Mouse (Mus musculus) testis, adult 2 months (tissue): Measurements from ENCODE around the gene Marc2. TPM values are rescaled to one million over a fixed set of nuclear protein-coding genes. Genes with fewer than 3 reads are reported as not detected.

ENCODE experiments used
- H3K27ac ChIP-seq: fragments of 200-500 bp; 2 replicates; pipeline ENCODE4 v1.5.1; 2012; ENCODE audit warnings: low read depth, low read length; ENCODE audit not compliant: control insufficient read depth, insufficient read depth
- H3K27me3 ChIP-seq: fragments of 200-500 bp; 2 replicates; pipeline ENCODE4 v1.6.1; 2012; ENCODE audit warnings: mild to moderate bottlenecking, low read length, moderate library complexity; ENCODE audit not compliant: control insufficient read depth, insufficient read depth
- H3K36me3 ChIP-seq: fragments of 200-500 bp; 2 replicates; pipeline ENCODE4 v1.6.1; 2012; ENCODE audit warnings: mild to moderate bottlenecking, low read length; ENCODE audit not compliant: control insufficient read depth, insufficient read depth
- H3K4me1 ChIP-seq: fragments of 200-500 bp; 2 replicates; pipeline ENCODE4 v1.6.1; 2012; ENCODE audit warnings: low read length; ENCODE audit not compliant: control insufficient read depth, insufficient read depth
- H3K4me3 ChIP-seq: fragments of 200-500 bp; 2 replicates; pipeline ENCODE4 v1.5.1; 2012; ENCODE audit warnings: low read depth, mild to moderate bottlenecking, low read length, moderate library complexity, mixed read lengths; ENCODE audit not compliant: control insufficient read depth
- CTCF ChIP-seq: fragments of 200-500 bp; IDR thresholded peaks from 2 replicates; pipeline ENCODE4 v1.5.1; 2012; ENCODE audit warnings: low read depth, mild to moderate bottlenecking, inconsistent platforms, low read length, moderate library complexity; ENCODE audit not compliant: control insufficient read depth, insufficient read depth, insufficient replicate concordance
- POLR2A ChIP-seq: fragments of 200-500 bp; IDR thresholded peaks from 2 replicates; pipeline ENCODE4 v1.6.1; 2012; ENCODE audit warnings: low read depth, mild to moderate bottlenecking, inconsistent platforms, low read length, moderate library complexity; ENCODE audit not compliant: control insufficient read depth
- polyA plus RNA-seq: library from polyadenylated mRNA; depleted of rRNA; stranded (reverse); fragments of >200 nt; gene quantifications from 2 replicates; pipeline ENCODE4 v1.2.3, GENCODE M21; 2012; rRNA removed

Marc2 gene
- polyA plus RNA-seq, 1 experiment, result 36.5 TPM

DNA sequence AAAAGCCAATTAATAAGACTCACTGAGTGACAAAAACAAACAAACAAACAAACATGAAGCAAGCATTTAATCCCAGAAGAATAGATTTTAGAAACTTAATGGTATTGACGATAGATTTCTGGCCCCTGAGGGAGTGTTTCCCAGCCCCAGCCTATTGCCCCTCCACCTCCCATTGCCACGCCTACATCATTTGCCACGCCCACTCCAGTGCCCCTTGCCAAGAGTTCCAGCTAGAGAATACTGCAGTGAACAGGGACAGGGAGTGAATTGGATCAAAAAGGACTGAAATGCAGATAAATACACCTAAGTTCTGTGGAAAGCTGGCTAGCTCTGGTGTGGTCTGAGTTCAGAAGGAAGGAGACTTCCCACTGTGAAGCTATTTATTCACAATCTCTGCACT is 82.4 kb downstream of the Marc2 start:
- TF ChIP-seq CTCF (no peak), POLR2A (no peak)
- H3K36me3 ChIP-seq, result no peaks in the 10 kb centered on the region
- H3K4me1 ChIP-seq, result no peaks in the 10 kb centered on the region
- H3K27ac ChIP-seq, result no peak overlapping the region
- no peak overlapping the region for H3K4me3 ChIP-seq
- no peaks in the 10 kb centered on the region for H3K27me3 ChIP-seq

Other genes with a start within 250 kb of the Marc2 start
- 0.28 and 0.51 TPM in 2 replicates for gene Hlx, start 113.8 kb downstream of the Marc2 start, polyA plus RNA-seq
- gene Marc1, start 35.1 kb downstream of the Marc2 start, polyA plus RNA-seq, result 0.24 TPM in 1 of 2 replicates, not detected in the other
- gene C130074G19Rik, start 36.8 kb upstream of the Marc2 start, polyA plus RNA-seq, result 6.0 and 6.4 TPM in 2 replicates
- gene Mark1, start 153.1 kb upstream of the Marc2 start, polyA plus RNA-seq, result 1.3 and 1.5 TPM in 2 replicates